Mouse (Mus musculus) bone marrow macrophage, adult 2 months (primary cell): ENCODE measurements at regions not wholly inside any gene's neighbourhood (a gene's known extent, or its start where the extent isn't known, plus 50 kb on each side); places are given as distances from the start of the nearest gene placed in this dataset.
A peak's percentile ranks its signal among the peaks of the same experiment; 100 is the strongest.
"Not testable (repeated sequence)": the region's sequence is repeated elsewhere in the genome, so short reads cannot be mapped to it uniquely, and the experiment has no call there.

Source experiments
- H3K27ac ChIP-seq: 2 replicates; pipeline ENCODE4 v1.5.1; 2012; ENCODE audit warnings: low read depth, low read length; ENCODE audit not compliant: insufficient read depth
- H3K4me1 ChIP-seq: 2 replicates; pipeline ENCODE4 v1.6.1; 2012; ENCODE audit warnings: low read length; ENCODE audit not compliant: control insufficient read depth, insufficient read depth
- H3K4me3 ChIP-seq: 2 replicates; pipeline ENCODE4 v1.5.1; 2012; ENCODE audit warnings: mild to moderate bottlenecking, low read length, moderate library complexity; ENCODE audit not compliant: insufficient read depth

GRCm38 (mm10) chrY:20671243-20671642 lies 322.2 kb downstream of the Gm29866 start:
- not testable (repeated sequence) for H3K4me1 ChIP-seq, H3K4me3 ChIP-seq, H3K27ac ChIP-seq

- not testable (repeated sequence) for H3K4me3 ChIP-seq, H3K4me1 ChIP-seq, H3K27ac ChIP-seq
Measured at GRCm38 (mm10) chrY:20670391-20670790, 323.1 kb downstream of the Gm29866 start.

GRCm38 (mm10) chrY:20665296-20665695 lies 328.2 kb downstream of the Gm29866 start:
- H3K4me1 ChIP-seq, H3K27ac ChIP-seq: not testable (repeated sequence)
- H3K4me3 ChIP-seq, result peak overlapping the region; percentile 17
